Comparison of ENCODE assay signal across 8 mouse cellular contexts in genomic region chr7:127253341-127253740, GRCm38 (mm10). TPM values are rescaled to one million over a fixed set of nuclear protein-coding genes. Genes with fewer than 3 reads are reported as not detected.
A peak's percentile ranks its signal among the peaks of the same experiment; 100 is the strongest.
DNase-seq lines count a peak whose midpoint lies in the region; ATAC-seq and TF ChIP-seq lines count a peak whose summit lies in the region.

No protein-coding gene starts in this region.

- H3K4me1 ChIP-seq in heart, embryonic 13.5 days = peaks cover 14% of the 10 kb centered on the region
- peaks cover 8% of the 10 kb centered on the region for H3K4me1 ChIP-seq in bone marrow, adult 2 months (ENCODE audit: control insufficient read depth, insufficient read depth, low read length)
- 0 out of 2 replicates have a peak, but pooled peaks cover 8% of the 10 kb centered on the region for H3K4me1 ChIP-seq in heart, postnatal 0 days (ENCODE audit: control insufficient read depth, insufficient read depth)
- H3K4me1 ChIP-seq in midbrain, embryonic 10.5 days = peaks cover 20% of the 10 kb centered on the region

- intact Hi-C loops in heart, postnatal 10 days (cut with DNase I) = no loop called here

- peaks cover 48% of the 10 kb centered on the region for H3K36me3 ChIP-seq in heart, embryonic 13.5 days
- peaks cover 14% of the 10 kb centered on the region; the same call in 1 of the 2 replicates for H3K36me3 ChIP-seq in heart, postnatal 0 days (replicated peaks; ENCODE audit: control insufficient read depth, insufficient read depth, low read length)
- H3K36me3 ChIP-seq in midbrain, embryonic 10.5 days = peaks cover 60% of the 10 kb centered on the region

- no peak for DNase-seq in heart, postnatal 10 days
- DNase-seq in heart, postnatal 0 days (ENCODE audit: low spot score) = no peak
- DNase-seq in midbrain, embryonic 10.5 days (ENCODE audit: low spot score) = no peak
- DNase-seq in frontal cortex, adult 2 months (ENCODE audit: extremely low spot score in 1 of 2, low spot score in 1 of 2) = no peak
- no peak for DNase-seq in layer of hippocampus, adult 11-12 months (ENCODE audit: low spot score)
- no peak for DNase-seq in urinary bladder, postnatal 4 days (ENCODE audit: low spot score in 2 of 2)

- 74% methylated on average over 6 of the region's 6 CpGs for WGBS in heart, embryonic 13.5 days
- 58% methylated on average over 6 of the region's 6 CpGs for WGBS in bone marrow, adult 2 months
- WGBS in heart, postnatal 0 days = 80% methylated on average over 6 of the region's 6 CpGs
- 84% methylated on average over 6 of the region's 6 CpGs for WGBS in midbrain, embryonic 10.5 days

- peak overlapping the region; percentile 85 for H3K27ac ChIP-seq in heart, embryonic 13.5 days (replicated peaks)
- peak overlapping the region; percentile 98 for H3K27ac ChIP-seq in bone marrow, adult 2 months (ENCODE audit: control insufficient read depth, insufficient read depth, low read depth, low read length, poor library complexity)
- H3K27ac ChIP-seq in heart, postnatal 0 days (ENCODE audit: low read depth) = peak overlapping the region; percentile 88
- H3K27ac ChIP-seq in midbrain, embryonic 10.5 days (replicated peaks) = peak overlapping the region; percentile 88

- no peaks in the 10 kb centered on the region for H3K27me3 ChIP-seq in heart, embryonic 13.5 days (replicated peaks)
- H3K27me3 ChIP-seq in heart, postnatal 0 days (ENCODE audit: control insufficient read depth, insufficient read depth, low read length) = no peaks in the 10 kb centered on the region
- H3K27me3 ChIP-seq in midbrain, embryonic 10.5 days (ENCODE audit: low read depth, poor library complexity, severe bottlenecking) = no peaks in the 10 kb centered on the region

- H3K4me3 ChIP-seq in heart, embryonic 13.5 days = peak overlapping the region; percentile 62
- peak overlapping the region; percentile 98 for H3K4me3 ChIP-seq in bone marrow, adult 2 months (replicated peaks; ENCODE audit: control insufficient read depth, low read depth, low read length)
- peak overlapping the region; percentile 57 for H3K4me3 ChIP-seq in heart, postnatal 0 days (ENCODE audit: low read depth, low read length)
- H3K4me3 ChIP-seq in midbrain, embryonic 10.5 days = peak overlapping the region; percentile 63

- no peak for TF ChIP-seq POLR2A in bone marrow, adult 2 months (IDR thresholded peaks at IDR 0.05; ENCODE audit: borderline replicate concordance, control insufficient read depth, low read depth, low read length)

- TF ChIP-seq CTCF in bone marrow, adult 2 months (IDR thresholded peaks at IDR 0.05; ENCODE audit: control insufficient read depth, insufficient read depth, low read length) = no peak
- TF ChIP-seq CTCF in heart, postnatal 0 days (IDR thresholded peaks at IDR 0.05; ENCODE audit: low read depth) = no peak

- no peaks in the 10 kb centered on the region for H3K9me3 ChIP-seq in heart, embryonic 13.5 days
- no peaks in the 10 kb centered on the region for H3K9me3 ChIP-seq in heart, postnatal 0 days (replicated peaks; ENCODE audit: control insufficient read depth, low read length)
- H3K9me3 ChIP-seq in midbrain, embryonic 10.5 days (replicated peaks) = no peaks in the 10 kb centered on the region

- no peak for TF ChIP-seq EP300 in heart, postnatal 0 days (IDR thresholded peaks at IDR 0.05; ENCODE audit: low read depth)

- H3K9ac ChIP-seq in heart, embryonic 13.5 days = peak overlapping the region; percentile 83
- peak overlapping the region; percentile 72 for H3K9ac ChIP-seq in heart, postnatal 0 days (replicated peaks; ENCODE audit: low read depth, low read length)

- ATAC-seq in heart, embryonic 13.5 days (ENCODE audit: extremely low read depth, insufficient number of reproducible peaks, low FRiP score, low TSS enrichment) = no peak
- no peak for ATAC-seq in heart, postnatal 0 days (ENCODE audit: insufficient read depth, low read depth)

- peak overlapping the region; percentile 87 for H3K4me2 ChIP-seq in heart, embryonic 13.5 days
- peak overlapping the region; percentile 68 for H3K4me2 ChIP-seq in heart, postnatal 0 days (ENCODE audit: low read depth, low read length)

RNA-seq across cellular contexts. Expression of gene Dctpp1, which starts 7.2 kb away (rescaled TPM):
- 161 and 179 TPM in 2 replicates for polyA plus RNA-seq in heart, embryonic 13.5 days (2015; fragmentation: Nextera tagmentation; extraction: Ambion mirVana)
- 10 to 100 TPM; 45.2 to 48.5 TPM for total RNA-seq in heart, postnatal 10 days (2021)
- polyA plus RNA-seq in bone marrow, adult 2 months (2011; ENCODE audit: insufficient read depth, insufficient read length, low replicate concordance, missing spikeins) = 23.2 and 50.6 TPM in 2 replicates
- 152 and 165 TPM in 2 replicates for total RNA-seq in heart, postnatal 0 days (2014; rRNA removed; ENCODE audit: low replicate concordance)
- polyA plus RNA-seq in heart, postnatal 0 days (2015; fragmentation: Nextera tagmentation; extraction: Ambion mirVana) = 94.2 and 97.1 TPM in 2 replicates
- polyA plus RNA-seq in midbrain, embryonic 10.5 days (2016; fragmentation: Nextera tagmentation; extraction: Ambion mirVana) = 289 and 345 TPM in 2 replicates
- polyA plus RNA-seq in frontal cortex, adult 2 months (2012; rRNA removed) = 27.9 and 30.1 TPM in 2 replicates

RNA-seq across cellular contexts. Expression of gene Zfp771, which starts 9.3 kb away (rescaled TPM):
- 32.6 and 32.9 TPM in 2 replicates for polyA plus RNA-seq in heart, embryonic 13.5 days (2015; fragmentation: Nextera tagmentation; extraction: Ambion mirVana)
- total RNA-seq in heart, postnatal 10 days (2021) = 10 to 100 TPM; 14.3 to 15.9 TPM
- 10.6 and 13.1 TPM in 2 replicates for polyA plus RNA-seq in bone marrow, adult 2 months (2011; ENCODE audit: insufficient read depth, insufficient read length, low replicate concordance, missing spikeins)
- total RNA-seq in heart, postnatal 0 days (2014; rRNA removed; ENCODE audit: low replicate concordance) = 38.5 and 43.6 TPM in 2 replicates
- polyA plus RNA-seq in heart, postnatal 0 days (2015; fragmentation: Nextera tagmentation; extraction: Ambion mirVana) = 23.3 and 26.4 TPM in 2 replicates
- polyA plus RNA-seq in midbrain, embryonic 10.5 days (2016; fragmentation: Nextera tagmentation; extraction: Ambion mirVana) = 59.4 TPM in 2 replicates
- 120 and 131 TPM in 2 replicates for polyA plus RNA-seq in frontal cortex, adult 2 months (2012; rRNA removed)

RNA-seq across cellular contexts. Expression of gene Sept1, which starts 20.4 kb away (rescaled TPM):
- 23.1 and 23.2 TPM in 2 replicates for polyA plus RNA-seq in heart, embryonic 13.5 days (2015; fragmentation: Nextera tagmentation; extraction: Ambion mirVana)
- 10 to 100 TPM; 11.5 to 15.5 TPM for total RNA-seq in heart, postnatal 10 days (2021)
- 76.8 and 153 TPM in 2 replicates for polyA plus RNA-seq in bone marrow, adult 2 months (2011; ENCODE audit: insufficient read depth, insufficient read length, low replicate concordance, missing spikeins)
- 2.3 and 8.6 TPM in 2 replicates for total RNA-seq in heart, postnatal 0 days (2014; rRNA removed; ENCODE audit: low replicate concordance)
- 18.7 and 19.4 TPM in 2 replicates for polyA plus RNA-seq in heart, postnatal 0 days (2015; fragmentation: Nextera tagmentation; extraction: Ambion mirVana)
- polyA plus RNA-seq in midbrain, embryonic 10.5 days (2016; fragmentation: Nextera tagmentation; extraction: Ambion mirVana) = 31.8 and 32.7 TPM in 2 replicates
- polyA plus RNA-seq in frontal cortex, adult 2 months (2012; rRNA removed) = 10.2 and 13.3 TPM in 2 replicates

RNA-seq across cellular contexts. Expression of gene Zfp553, which starts 20.5 kb away (rescaled TPM):
- polyA plus RNA-seq in heart, embryonic 13.5 days (2015; fragmentation: Nextera tagmentation; extraction: Ambion mirVana) = 21.4 and 24.1 TPM in 2 replicates
- total RNA-seq in heart, postnatal 10 days (2021) = 1 to 10 TPM; 6.8 to 8.8 TPM
- 2.6 and 6.6 TPM in 2 replicates for polyA plus RNA-seq in bone marrow, adult 2 months (2011; ENCODE audit: insufficient read depth, insufficient read length, low replicate concordance, missing spikeins)
- 11.8 and 18.5 TPM in 2 replicates for total RNA-seq in heart, postnatal 0 days (2014; rRNA removed; ENCODE audit: low replicate concordance)
- polyA plus RNA-seq in heart, postnatal 0 days (2015; fragmentation: Nextera tagmentation; extraction: Ambion mirVana) = 10.9 and 11.2 TPM in 2 replicates
- polyA plus RNA-seq in midbrain, embryonic 10.5 days (2016; fragmentation: Nextera tagmentation; extraction: Ambion mirVana) = 75.4 and 78.6 TPM in 2 replicates
- 13.5 and 13.8 TPM in 2 replicates for polyA plus RNA-seq in frontal cortex, adult 2 months (2012; rRNA removed)

RNA-seq across cellular contexts. Expression of gene Sephs2, which starts 20.5 kb away (rescaled TPM):
- polyA plus RNA-seq in heart, embryonic 13.5 days (2015; fragmentation: Nextera tagmentation; extraction: Ambion mirVana) = 57.1 and 61.6 TPM in 2 replicates
- total RNA-seq in heart, postnatal 10 days (2021) = 10 to 100 TPM; 39.4 to 49.4 TPM
- 28.4 and 64.7 TPM in 2 replicates for polyA plus RNA-seq in bone marrow, adult 2 months (2011; ENCODE audit: insufficient read depth, insufficient read length, low replicate concordance, missing spikeins)
- 76.5 and 78.0 TPM in 2 replicates for total RNA-seq in heart, postnatal 0 days (2014; rRNA removed; ENCODE audit: low replicate concordance)
- polyA plus RNA-seq in heart, postnatal 0 days (2015; fragmentation: Nextera tagmentation; extraction: Ambion mirVana) = 51.8 and 55.7 TPM in 2 replicates
- 71.2 and 76.9 TPM in 2 replicates for polyA plus RNA-seq in midbrain, embryonic 10.5 days (2016; fragmentation: Nextera tagmentation; extraction: Ambion mirVana)
- polyA plus RNA-seq in frontal cortex, adult 2 months (2012; rRNA removed) = 22.2 and 27.6 TPM in 2 replicates
